Mouse (Mus musculus) T-helper 2 cell (primary cell): ENCODE results near the gene Rnf213.

ENCODE experiments used
- in situ Hi-C: fragments of 300-600 bp; cut with MboI, MseI; formaldehyde crosslinking; loops from one replicate; pipeline ENCODE4 v1.15.1; 2025; ENCODE audit warnings: high pct_unique_total_duplicates

Gene Rnf213

DNA sequence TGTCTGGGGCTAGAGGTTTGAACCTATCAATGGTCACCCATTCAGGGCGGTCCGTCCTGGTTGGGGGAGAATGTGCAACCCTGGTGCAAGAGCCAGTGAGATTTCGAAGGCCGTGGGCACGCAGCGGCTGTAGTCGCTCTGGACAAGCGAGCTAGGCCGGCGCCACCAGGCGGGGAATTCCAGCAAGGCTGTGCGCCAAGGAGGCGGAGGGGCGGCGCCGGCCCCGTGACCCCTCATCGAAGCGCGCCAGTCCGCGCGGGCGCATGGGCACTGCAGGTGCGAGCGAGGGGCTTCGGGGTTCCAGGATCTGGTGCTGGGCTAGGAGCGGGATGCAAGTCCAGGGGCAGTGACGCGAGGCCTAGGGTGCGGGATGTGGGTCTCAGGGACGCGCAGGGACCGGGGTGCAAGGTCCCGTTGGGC, 3.0 kb upstream of the Rnf213 start:
- in situ Hi-C loops: loop anchor here (5.0 kb wide), 1 partner anchor 33 kb away; the partner anchor contains the start of genes Sgsh and Slc26a11

DNA sequence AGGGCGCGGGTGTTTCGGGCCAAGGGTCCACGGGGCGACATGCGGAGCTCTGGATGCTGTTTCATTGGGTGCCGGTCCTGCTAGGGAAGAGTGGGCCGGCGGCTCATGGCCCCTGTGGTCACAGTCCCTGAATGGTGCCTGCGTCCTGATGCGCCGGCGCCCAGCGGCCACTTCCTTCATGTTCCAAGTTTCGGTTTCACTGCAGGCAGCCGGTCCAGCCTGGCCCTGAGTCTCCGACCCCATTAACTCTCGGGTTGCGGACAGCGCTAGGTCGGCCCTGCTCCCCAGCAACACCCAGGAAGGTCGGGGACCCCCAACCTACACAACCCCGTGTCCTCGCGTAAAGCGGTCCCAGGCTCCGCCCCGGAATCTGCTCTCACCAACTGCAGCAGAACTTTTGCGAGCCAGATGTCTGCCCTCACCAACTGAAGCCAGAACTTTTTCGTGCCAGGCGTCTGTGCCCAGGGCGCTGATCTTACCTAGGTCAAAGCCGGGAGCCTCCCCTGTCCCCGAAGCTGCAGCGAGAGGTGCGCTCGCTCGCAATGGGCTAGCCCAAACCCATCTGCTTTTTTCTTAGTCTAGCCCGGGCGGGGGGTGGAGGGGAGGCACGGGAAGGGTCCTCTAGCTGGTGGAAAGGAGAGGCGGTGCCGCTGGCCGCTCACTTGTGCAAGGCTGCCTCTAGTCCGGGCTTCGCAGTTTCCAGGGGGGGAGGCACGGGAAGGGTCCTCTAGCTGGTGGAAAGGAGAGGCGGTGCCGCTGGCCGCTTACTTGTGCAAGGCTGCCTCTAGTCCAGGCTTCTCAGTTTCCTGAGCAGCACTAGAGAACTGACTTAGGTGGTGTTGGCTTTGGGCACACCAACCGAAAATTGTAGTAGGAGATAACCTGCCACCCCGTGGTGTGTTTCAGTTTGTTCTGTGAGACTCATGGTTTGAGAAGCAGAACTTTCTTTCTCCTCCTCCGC, 2.3 kb upstream of the Rnf213 start:
- in situ Hi-C loops: loop anchor here (5.0 kb wide), 1 partner anchor 33 kb away; the partner anchor contains the start of genes Sgsh and Slc26a11

- in situ Hi-C loops: loop anchor here (5.0 kb wide), 1 partner anchor 34 kb away; the partner anchor contains the start of genes Sgsh and Slc26a11
Measured at GRCm38 (mm10) chr11:119391386-119392000, 1.4 kb upstream of the Rnf213 start.

DNA sequence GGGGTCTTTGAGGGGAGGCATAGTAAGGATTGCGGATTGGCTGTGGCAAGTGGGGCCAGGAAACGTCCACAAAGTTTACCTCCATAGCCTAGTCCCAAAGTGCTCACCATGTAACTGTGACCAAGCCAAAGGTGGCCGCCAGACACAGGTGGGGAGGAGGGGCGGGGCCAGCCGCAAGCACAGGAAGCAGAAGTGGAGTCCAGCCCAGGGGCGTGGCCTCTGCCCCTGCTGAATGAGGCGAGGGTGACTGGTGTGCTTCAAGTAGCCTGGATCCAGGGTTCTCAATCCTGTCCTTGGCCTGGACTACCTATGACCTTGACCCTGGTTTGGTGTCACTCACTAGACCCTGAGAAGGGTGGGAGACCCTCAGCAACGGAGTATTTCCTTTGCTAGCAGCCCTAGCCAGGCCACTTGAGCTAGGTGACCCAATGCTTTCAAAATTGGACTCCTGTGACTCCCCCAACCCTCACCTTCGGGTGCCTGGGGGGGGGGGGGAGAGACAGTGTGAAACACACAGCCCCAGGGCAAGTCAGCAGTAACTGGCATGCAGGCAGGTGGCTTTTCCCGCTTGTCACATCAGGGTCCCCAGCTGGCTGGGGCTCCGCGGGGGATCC, 792 bp upstream of the Rnf213 start:
- in situ Hi-C loops: loop anchor here (5.0 kb wide), 1 partner anchor 35 kb away; the partner anchor contains the start of genes Sgsh and Slc26a11

GRCm38 (mm10) chr11:119393483-119393804, 544 bp downstream of the Rnf213 start:
- in situ Hi-C loops: loop anchor here (5.0 kb wide), 1 partner anchor 36 kb away; the partner anchor contains the start of genes Sgsh and Slc26a11

DNA sequence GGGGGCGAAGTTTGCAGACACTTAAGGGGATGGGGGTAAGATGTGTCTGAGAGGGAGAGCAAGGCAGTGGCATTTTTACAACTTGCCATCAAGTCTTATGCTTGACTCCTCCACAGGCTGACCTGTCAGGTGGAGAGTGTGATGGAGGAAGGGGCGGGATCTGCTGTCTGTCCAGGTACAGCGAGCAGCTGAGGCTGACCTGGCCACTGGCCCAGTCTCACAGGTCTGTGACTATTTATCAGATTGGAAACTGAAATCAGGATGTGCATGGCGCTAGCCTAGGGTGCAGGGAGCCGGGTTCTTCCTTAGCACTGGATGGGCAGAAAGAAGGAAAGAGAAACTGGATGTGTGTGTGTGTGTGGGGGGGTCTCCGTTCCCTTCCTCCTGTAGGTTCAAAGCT, 1.3 kb downstream of the Rnf213 start:
- in situ Hi-C loops: loop anchor here (5.0 kb wide), 1 partner anchor 37 kb away; the partner anchor contains the start of genes Sgsh and Slc26a11

- in situ Hi-C loops: no loop called here
Measured at GRCm38 (mm10) chr11:119395394-119395793, 2.5 kb downstream of the Rnf213 start.

DNA sequence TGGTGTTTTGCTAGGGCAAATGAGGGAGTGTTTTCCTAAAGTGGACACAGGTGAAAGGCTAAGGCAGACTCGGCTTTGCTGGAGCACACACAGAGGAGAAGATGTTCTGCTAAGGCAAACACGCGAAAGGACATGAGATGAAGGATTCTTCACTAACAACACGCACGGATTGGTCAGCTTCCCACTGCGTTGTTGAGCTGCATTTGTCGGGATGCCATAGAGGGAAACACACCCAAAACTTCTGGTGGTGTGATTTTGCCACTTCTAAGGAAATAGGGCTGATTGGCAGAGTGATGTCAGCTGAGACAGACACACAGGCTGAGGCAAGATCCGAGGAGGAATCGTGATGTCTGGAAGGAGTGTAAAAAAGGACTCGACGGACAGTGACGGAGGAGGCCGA, 3.0 kb downstream of the Rnf213 start:
- in situ Hi-C loops: no loop called here

GRCm38 (mm10) chr11:119396461-119396860, 3.6 kb downstream of the Rnf213 start:
- in situ Hi-C loops: no loop called here

DNA sequence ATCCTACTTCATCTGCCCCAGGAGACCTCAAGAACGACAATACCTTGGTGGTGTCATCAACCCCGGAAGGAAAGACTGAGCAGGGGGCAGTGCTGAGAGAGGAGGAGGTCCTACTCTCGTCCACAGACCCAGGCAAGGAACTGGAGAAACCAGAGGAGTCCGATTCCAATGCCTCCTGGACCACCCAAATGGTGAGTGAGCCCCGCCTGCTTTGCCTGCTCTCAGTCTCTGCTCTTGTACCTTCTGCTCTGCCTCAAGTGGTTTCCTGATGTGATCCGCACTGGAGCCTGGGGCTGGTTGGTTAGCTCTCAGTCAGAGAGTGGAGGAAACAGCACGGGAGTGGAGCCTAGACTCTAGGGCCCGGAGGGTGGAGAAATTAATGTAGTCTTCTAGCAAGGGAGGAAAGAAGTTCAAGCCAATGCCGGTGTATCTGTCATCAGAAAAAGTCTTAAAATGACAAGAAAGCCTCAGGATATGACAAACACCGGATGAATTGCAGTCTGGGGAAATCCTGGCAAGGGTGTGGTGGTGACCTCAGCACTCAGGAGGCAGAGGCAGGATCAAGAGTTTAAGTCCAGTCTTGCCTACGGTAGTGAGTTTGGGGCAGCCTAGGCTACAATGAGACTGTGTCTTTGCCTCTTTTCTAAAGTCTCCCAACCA, 9.7 kb downstream of the Rnf213 start:
- in situ Hi-C loops: no loop called here

DNA sequence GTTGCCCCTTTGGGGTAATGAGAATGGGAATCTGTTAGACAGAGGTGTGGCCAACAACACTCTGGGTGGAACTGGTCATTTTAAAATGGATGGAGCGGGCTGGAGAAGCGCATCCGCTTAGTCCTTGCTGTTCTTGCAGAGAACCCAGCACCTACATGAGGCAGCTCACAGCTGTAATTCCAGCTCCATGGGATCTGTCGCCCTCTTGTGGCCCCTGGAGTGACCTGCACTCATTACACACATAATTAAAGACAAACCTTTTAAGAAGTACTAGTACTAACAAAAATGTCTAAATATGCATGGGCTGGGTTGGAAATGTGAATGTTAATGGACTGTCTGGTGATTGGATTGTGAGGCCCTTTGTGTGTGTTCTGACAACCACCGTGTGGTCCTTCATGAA, 11.7 kb downstream of the Rnf213 start:
- in situ Hi-C loops: no loop called here

GRCm38 (mm10) chr11:119407381-119407780, 14.5 kb downstream of the Rnf213 start:
- in situ Hi-C loops: no loop called here

GRCm38 (mm10) chr11:119407977-119408376, 15.1 kb downstream of the Rnf213 start:
- in situ Hi-C loops: no loop called here

- in situ Hi-C loops: no loop called here
Measured at GRCm38 (mm10) chr11:119419327-119420118, 26.6 kb downstream of the Rnf213 start.

DNA sequence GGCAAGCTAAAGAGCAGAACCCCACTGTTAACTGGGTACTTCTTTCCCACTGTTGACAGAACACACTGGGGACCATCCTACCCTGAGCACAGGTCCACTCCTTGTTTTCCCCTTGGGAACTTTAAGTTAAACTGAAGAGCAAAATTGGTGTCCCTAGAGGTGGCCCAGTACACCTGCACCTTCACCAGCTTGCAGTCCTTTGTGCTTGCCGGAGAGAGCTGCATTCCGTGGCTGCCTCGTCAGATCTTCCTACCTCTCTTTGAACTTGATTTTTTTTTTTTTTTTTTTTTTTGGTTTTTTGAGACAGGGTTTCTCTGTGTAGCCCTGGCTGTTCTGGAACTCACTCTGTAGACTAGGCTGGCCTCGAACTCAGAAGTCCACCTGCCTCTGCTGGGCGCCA, 27.5 kb downstream of the Rnf213 start:
- in situ Hi-C loops: no loop called here

- in situ Hi-C loops: no loop called here
Measured at GRCm38 (mm10) chr11:119427431-119427830, 34.5 kb downstream of the Rnf213 start.

DNA sequence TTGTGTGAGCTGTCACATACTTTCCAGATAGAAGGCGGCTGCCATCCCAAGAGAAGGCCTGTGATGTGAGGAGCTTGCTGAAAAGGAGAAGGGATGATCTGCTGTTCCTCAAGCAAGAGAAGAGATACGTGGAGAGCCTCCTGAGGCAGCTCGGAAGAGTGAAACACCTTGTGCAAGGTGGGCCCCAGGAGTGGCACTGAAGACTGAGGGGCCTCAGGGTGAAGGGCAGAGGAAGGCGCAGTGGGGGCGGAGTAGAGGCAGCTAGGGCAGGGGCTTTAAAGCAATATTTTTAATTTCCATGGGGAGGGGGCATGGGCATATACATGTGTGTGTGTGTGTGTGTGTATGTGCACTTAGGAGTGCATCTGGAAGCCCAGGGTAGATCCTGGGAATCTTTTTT, 35.1 kb downstream of the Rnf213 start:
- in situ Hi-C loops: no loop called here

DNA sequence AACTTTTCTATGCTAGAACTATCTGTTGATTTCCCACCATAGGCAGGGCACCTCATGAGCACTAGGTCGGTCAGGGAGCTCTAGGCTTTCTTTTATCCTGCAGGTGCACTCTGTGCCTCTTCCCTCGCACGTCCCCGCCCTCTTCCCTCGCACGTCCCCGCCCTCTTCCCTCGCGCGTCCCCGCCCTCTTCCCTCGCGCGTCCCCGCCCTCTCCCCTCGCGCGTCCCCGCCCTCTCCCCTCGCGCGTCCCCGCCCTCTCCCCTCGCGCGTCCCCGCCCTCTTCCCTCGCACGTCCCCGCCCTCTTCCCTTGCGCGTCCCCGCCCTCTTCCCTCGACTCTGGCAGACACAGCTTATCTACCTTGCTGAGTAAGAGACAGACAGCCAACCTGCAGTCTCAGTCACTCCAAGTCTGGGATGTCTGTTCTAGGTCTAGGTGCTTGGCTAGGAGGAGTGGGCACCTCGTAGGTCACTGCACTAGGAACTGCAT, 35.8 kb downstream of the Rnf213 start:
- in situ Hi-C loops: no loop called here

DNA sequence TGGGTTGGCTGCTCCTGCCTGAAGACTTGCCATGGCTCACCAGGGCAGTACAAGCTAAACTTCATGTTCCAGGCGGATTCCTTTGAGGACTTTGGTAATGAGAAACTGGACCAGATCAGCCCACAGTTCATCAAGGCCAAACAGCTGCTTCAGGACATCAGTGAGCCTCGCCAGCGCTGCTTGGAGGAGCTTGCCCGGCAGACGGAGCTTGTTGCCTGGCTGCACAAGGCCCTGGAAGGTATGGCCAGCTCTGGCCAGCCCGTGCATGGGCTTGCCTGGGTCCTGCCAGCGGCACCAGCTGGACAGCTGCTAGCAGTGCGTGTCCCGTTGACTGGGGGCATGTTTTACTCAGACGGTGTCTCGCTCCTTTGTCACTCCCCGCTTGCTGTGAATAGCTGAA, 38.6 kb downstream of the Rnf213 start:
- in situ Hi-C loops: no loop called here

GRCm38 (mm10) chr11:119432706-119433105, 39.8 kb downstream of the Rnf213 start:
- in situ Hi-C loops: no loop called here

DNA sequence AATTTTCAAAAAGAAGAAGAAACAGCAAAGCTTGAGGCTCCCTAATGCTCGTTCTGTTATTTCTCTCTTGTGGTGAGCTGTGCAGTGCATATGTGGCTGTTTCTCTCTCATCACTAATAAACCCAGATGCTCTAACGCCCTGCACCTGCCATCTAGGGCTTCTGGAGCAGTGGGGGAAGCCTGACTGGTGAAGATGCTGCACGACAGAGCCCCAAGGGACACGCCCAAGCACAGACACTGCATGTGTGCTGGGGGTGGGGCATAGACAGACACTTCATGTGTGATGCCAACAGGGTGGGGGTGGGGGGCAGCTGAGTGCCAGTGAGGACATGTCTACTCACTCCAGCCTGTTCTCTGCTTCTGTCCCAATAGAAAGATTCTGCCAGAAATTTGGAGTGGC, 41.4 kb downstream of the Rnf213 start:
- in situ Hi-C loops: no loop called here
